Mouse (Mus musculus) adrenal gland (tissue): ENCODE results near the gene Scd2.
"Not testable (repeated sequence)": the region's sequence is repeated elsewhere in the genome, so short reads cannot be mapped to it uniquely, and the experiment has no call there.

ENCODE experiments used
- intact Hi-C: fragments of 180-260 bp; cut with DNase I; formaldehyde crosslinking; loops from one replicate; pipeline ENCODE4 v1.15.1; 2025

The Scd2 gene

GRCm38 (mm10) chr19:44267499-44268002, 25.9 kb upstream of the Scd2 start:
- intact Hi-C loops: loop anchor here (2.0 kb wide), 1 partner anchor 27 kb away; no protein-coding TSS in a partner anchor

- intact Hi-C loops: no loop called here
Measured at GRCm38 (mm10) chr19:44273711-44274110, 19.8 kb upstream of the Scd2 start.

GRCm38 (mm10) chr19:44274452-44274851, 19.0 kb upstream of the Scd2 start:
- intact Hi-C loops: no loop called here

- intact Hi-C loops: no loop called here
Measured at GRCm38 (mm10) chr19:44275418-44275817, 18.1 kb upstream of the Scd2 start.

- intact Hi-C loops: no loop called here
Measured at GRCm38 (mm10) chr19:44276861-44277260, 16.6 kb upstream of the Scd2 start.

GRCm38 (mm10) chr19:44277931-44278330, 15.5 kb upstream of the Scd2 start:
- intact Hi-C loops: no loop called here

- intact Hi-C loops: no loop called here
Measured at GRCm38 (mm10) chr19:44280755-44281154, 12.7 kb upstream of the Scd2 start.

- intact Hi-C loops: not testable (repeated sequence)
Measured at GRCm38 (mm10) chr19:44281825-44282447, 11.5 kb upstream of the Scd2 start.

GRCm38 (mm10) chr19:44282534-44283156, 10.8 kb upstream of the Scd2 start:
- intact Hi-C loops: no loop called here

- intact Hi-C loops: no loop called here
Measured at GRCm38 (mm10) chr19:44283157-44284024, 10.1 kb upstream of the Scd2 start.

- intact Hi-C loops: no loop called here
Measured at GRCm38 (mm10) chr19:44284025-44284695, 9.3 kb upstream of the Scd2 start.

- intact Hi-C loops: no loop called here
Measured at GRCm38 (mm10) chr19:44284723-44285122, 8.8 kb upstream of the Scd2 start.

GRCm38 (mm10) chr19:44285554-44285953, 7.9 kb upstream of the Scd2 start:
- intact Hi-C loops: no loop called here

- intact Hi-C loops: no loop called here
Measured at GRCm38 (mm10) chr19:44286109-44286508, 7.4 kb upstream of the Scd2 start.

GRCm38 (mm10) chr19:44287415-44288110, 5.9 kb upstream of the Scd2 start:
- intact Hi-C loops: no loop called here

- intact Hi-C loops: no loop called here
Measured at GRCm38 (mm10) chr19:44292083-44292482, 1.4 kb upstream of the Scd2 start.

- intact Hi-C loops: no loop called here
Measured at GRCm38 (mm10) chr19:44292483-44292882, 991 bp upstream of the Scd2 start.

GRCm38 (mm10) chr19:44293769-44294551, 486 bp downstream of the Scd2 start:
- intact Hi-C loops: loop anchor here (1.0 to 2.0 kb wide), 2 partner anchors 27 to 48 kb away; no protein-coding TSS in a partner anchor

- intact Hi-C loops: loop anchor here (1.0 to 2.0 kb wide), 2 partner anchors 28 to 48 kb away; no protein-coding TSS in a partner anchor
Measured at GRCm38 (mm10) chr19:44294588-44295041, 1.1 kb downstream of the Scd2 start.

GRCm38 (mm10) chr19:44295251-44295650, 1.8 kb downstream of the Scd2 start:
- intact Hi-C loops: loop anchor here (2.0 kb wide), 1 partner anchor 28 kb away; no protein-coding TSS in a partner anchor
